ENCODE assay signal across 18 mouse cellular contexts in the genomic region with DNA sequence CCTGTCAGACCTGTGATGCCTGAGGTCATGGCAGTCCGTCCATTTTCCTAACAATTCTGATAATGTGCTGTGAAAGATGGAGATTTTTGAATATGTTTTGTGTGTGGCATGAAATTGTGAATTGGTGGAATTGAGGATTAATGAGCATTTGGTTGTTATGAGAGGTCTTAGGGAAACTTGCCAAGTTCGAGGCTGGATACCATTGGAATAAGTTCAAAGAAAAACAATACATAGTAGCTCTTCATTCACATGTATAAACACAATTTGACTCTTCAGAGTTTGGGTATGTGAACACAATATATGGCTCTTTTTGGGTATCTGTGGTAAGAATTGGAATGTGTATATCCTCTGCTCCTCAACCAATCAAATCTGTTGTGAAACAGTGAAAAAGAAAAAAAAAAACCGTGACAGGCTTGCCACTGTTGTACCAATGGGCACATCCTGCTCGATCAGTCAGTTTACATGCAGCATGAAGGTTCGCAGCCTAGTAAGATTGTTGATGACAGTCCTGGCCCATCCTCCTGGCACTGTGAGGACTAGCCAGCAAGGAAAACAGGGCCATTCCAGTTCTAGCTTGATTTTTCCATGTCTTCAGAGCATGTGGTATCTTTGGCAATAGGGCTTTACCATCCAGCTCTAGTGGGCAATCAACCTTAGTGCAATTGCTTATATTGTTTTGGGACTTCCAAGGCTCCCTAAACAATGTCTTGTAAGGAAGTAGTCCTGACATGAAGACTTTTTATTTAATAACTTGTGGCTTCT.
DNase-seq lines count a peak whose midpoint lies in the region; ATAC-seq and TF ChIP-seq lines count a peak whose summit lies in the region.
"Had no signal": no experiment of that assay in that cellular context is flagged by ENCODE, and none has a peak within 500 bp of the region (broad histone marks: within the 10 kb centered on the region; RNA-seq: fewer than 3 reads in every experiment).

No protein-coding gene starts in this region.

- no peak overlapping the region for H3K27ac ChIP-seq in heart, adult 2 months
- no peak overlapping the region for H3K27ac ChIP-seq in lung, embryonic 14.5 days (ENCODE audit: low read depth)
- H3K27ac ChIP-seq: embryonic facial prominence, embryonic 12.5 days; forebrain, embryonic 15.5 days; heart, embryonic 13.5 days; hindbrain, embryonic 13.5 days had no signal

- ATAC-seq in lung, embryonic 14.5 days (ENCODE audit: insufficient read depth), result 0 out of 2 replicates have a peak, but pooled peaks have one; percentile 14
- ATAC-seq in inflammation-experienced regulatory T-cells, adult 6 months, result no peak
- ATAC-seq: forebrain, embryonic 15.5 days; intestine, postnatal 0 days had no signal

- H3K27me3 ChIP-seq in heart, adult 2 months (ENCODE audit: control insufficient read depth, insufficient read depth, low read length), result no peaks in the 10 kb centered on the region
- H3K27me3 ChIP-seq in lung, embryonic 14.5 days (ENCODE audit: insufficient read depth, low read length), result no peaks in the 10 kb centered on the region
- H3K27me3 ChIP-seq: embryonic facial prominence, embryonic 12.5 days; forebrain, embryonic 15.5 days; heart, embryonic 13.5 days; hindbrain, embryonic 13.5 days had no signal

- no peaks in the 10 kb centered on the region for H3K9me3 ChIP-seq in lung, embryonic 14.5 days (ENCODE audit: low read depth, low read length)
- H3K9me3 ChIP-seq: embryonic facial prominence, embryonic 12.5 days; forebrain, embryonic 15.5 days; heart, embryonic 13.5 days; hindbrain, embryonic 13.5 days had no signal

- H3K9ac ChIP-seq in heart, adult 2 months (ENCODE audit: low read depth, low read length), result no peak overlapping the region
- no peak overlapping the region for H3K9ac ChIP-seq in lung, embryonic 14.5 days
- H3K9ac ChIP-seq: embryonic facial prominence, embryonic 12.5 days; forebrain, embryonic 15.5 days; heart, embryonic 13.5 days; hindbrain, embryonic 13.5 days had no signal

- H3K4me3 ChIP-seq in heart, adult 2 months, result no peak overlapping the region
- H3K4me3 ChIP-seq in lung, embryonic 14.5 days (ENCODE audit: low read depth, low read length), result no peak overlapping the region
- H3K4me3 ChIP-seq: embryonic facial prominence, embryonic 12.5 days; forebrain, embryonic 15.5 days; heart, embryonic 13.5 days; hindbrain, embryonic 13.5 days had no signal

- H3K4me2 ChIP-seq in lung, embryonic 14.5 days, result no peak overlapping the region
- H3K4me2 ChIP-seq: embryonic facial prominence, embryonic 12.5 days; forebrain, embryonic 15.5 days; heart, embryonic 13.5 days; hindbrain, embryonic 13.5 days had no signal

- H3K4me1 ChIP-seq in heart, adult 2 months (ENCODE audit: control insufficient read depth, insufficient read depth, low read length), result no peaks in the 10 kb centered on the region
- no peaks in the 10 kb centered on the region for H3K4me1 ChIP-seq in lung, embryonic 14.5 days (ENCODE audit: insufficient read depth)
- H3K4me1 ChIP-seq: embryonic facial prominence, embryonic 12.5 days; forebrain, embryonic 15.5 days; heart, embryonic 13.5 days; hindbrain, embryonic 13.5 days had no signal

- intact Hi-C loops in heart, adult 2 months (cut with DNase I), result no loop called here

- no peak for TF ChIP-seq POLR2A in heart, adult 2 months (IDR thresholded peaks at IDR 0.05; ENCODE audit: insufficient read depth, low read depth, low read length)

- H3K79me2 ChIP-seq in heart, adult 2 months (replicated peaks; ENCODE audit: control insufficient read depth, insufficient read depth, low read length), result no peaks in the 10 kb centered on the region

- peak; percentile 61 for DNase-seq in heart, adult 11 months
- DNase-seq in heart, adult 2 months, result no peak
- DNase-seq in lung, embryonic 14.5 days, result peak; percentile 52
- DNase-seq in lung, postnatal 14 days, result no peak
- DNase-seq in Muller cell, postnatal 12 days (ENCODE audit: inconsistent ontology term), result peak; percentile 61
- no peak for DNase-seq in ovary, postnatal 14 days (ENCODE audit: low spot score)
- DNase-seq: adrenal gland, postnatal 10 days; cerebellum, adult 11-12 months; cerebellum, adult 9-10 months; cerebellum, postnatal 25 days; gastrocnemius, postnatal 36 days; heart, postnatal 36 days had no signal

- no peak for TF ChIP-seq CTCF in heart, adult 2 months (IDR thresholded peaks at IDR 0.05)
- TF ChIP-seq CTCF in lung, embryonic 14.5 days (IDR thresholded peaks at IDR 0.05; ENCODE audit: low read depth), result no peak

- no peak for TF ChIP-seq EP300 in heart, adult 2 months (IDR thresholded peaks at IDR 0.05; ENCODE audit: insufficient read depth, low read depth, low read length)

- peaks cover 2% of the 10 kb centered on the region for H3K36me3 ChIP-seq in heart, adult 2 months (ENCODE audit: control insufficient read depth, insufficient read depth, low read length)
- H3K36me3 ChIP-seq in lung, embryonic 14.5 days (ENCODE audit: insufficient read depth), result peaks cover 54% of the 10 kb centered on the region

- 85% methylated on average over 5 of the region's 5 CpGs for WGBS in heart, adult 2 months
- WGBS in lung, embryonic 14.5 days, result 65% methylated on average over 5 of the region's 5 CpGs

Comparison
In these comparisons a context has a peak if more than half of its experiments do, and no peak if none do; other contexts are left out.
1. DNase-seq: peak in heart, adult 11 months (single experiment), lung, embryonic 14.5 days (single experiment) and Muller cell, postnatal 12 days (single experiment); none in heart, adult 2 months (0 of 2), lung, postnatal 14 days (single experiment) and ovary, postnatal 14 days (single experiment).